Mouse (Mus musculus): Measurements from ENCODE around the gene Defb48.

The Defb48 gene

GRCm38 (mm10) chr14:62984410-62984809 lies at the start of gene Defb48:
Gene Defb48, minus strand, starts transcription at chr14:62984510.
- no peak for DNase-seq

- DNase-seq: no peak
These were observed 36.3 kb upstream of the Defb48 start for GRCm38 (mm10) chr14:63020524-63021156.

DNA sequence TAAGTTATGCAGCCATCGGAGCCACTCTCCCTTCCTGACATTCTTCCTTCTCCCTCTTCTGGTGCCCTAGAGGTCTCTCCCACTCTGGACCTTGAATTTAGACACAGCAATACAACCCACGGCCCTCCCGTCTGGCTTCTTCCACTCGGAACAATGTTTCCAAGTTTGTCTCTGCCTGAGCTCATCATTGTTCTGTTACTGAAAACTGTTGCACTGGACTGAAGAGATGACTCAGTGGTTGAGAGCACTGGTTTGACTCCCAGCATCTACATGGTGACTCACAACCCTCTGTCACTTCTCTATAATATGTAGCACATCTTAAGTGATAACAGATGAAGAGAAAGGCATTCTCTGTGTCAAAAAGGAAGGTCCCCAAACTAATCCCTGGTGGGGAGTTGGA lies 30.4 kb upstream of the Defb48 start:
- DNase-seq: no peak

DNA sequence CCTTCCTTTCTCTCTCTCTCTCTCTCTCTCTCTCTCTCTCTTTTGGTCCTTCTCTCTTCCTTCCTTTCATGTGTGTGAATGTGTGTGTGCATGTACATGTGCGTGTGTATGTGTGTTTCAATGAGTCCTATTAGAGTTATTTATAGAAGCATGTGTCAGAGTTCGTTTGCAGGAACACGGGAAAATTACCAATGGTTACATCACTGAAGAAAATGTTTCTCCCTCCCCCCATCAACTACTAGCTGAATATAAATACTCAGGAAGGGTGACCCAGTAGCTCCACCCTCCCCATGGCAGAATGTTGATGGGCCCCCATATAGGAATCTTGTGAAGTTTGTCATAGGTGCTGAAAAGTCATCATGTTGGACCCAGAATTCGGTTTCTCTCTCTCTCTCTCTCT lies 28.8 kb upstream of the Defb48 start:
- DNase-seq: no peak

DNA sequence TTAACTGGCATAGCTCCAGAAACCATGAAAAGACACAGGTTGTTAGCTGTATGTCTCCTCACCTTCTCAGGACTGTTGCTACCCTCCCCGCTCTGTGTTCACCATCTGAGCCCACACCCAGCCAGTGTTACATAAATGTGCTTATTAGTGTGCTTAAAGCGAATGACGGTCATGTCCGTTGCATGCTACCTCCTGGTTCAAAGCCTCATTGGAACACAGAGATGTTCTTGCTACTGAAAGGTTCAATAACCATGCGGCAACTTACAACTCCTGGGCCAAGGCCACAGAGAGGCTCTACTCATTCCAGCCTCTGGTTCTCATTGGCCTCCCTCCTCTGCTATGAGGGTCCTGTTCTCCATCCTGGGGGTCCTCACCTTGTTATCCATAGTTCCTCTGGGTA lies 27.2 kb upstream of the Defb48 start, which contains the start of gene Defb43:
Gene Defb43, plus strand, starts transcription at position 301 of the 400 bp plus-strand sequence.
- DNase-seq: no peak

DNA sequence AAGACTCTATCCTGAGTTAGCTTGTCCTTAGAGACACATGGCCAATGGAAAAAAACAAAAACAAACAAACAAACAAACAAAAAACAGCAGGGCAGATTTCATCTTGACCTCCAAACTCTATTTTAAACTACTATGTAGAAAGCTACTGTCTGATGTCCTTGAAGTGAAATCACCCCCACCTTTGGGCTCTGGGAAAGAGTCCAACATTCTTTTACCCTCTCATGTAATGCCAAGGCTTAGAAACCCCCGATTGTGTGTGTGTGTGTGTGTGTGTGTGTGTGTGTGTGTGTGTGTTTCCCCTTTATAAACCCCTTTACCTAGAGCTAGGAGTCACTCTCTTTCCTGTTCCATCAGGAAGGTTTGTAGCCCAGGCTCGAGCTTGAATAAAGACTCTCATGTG lies 18.3 kb upstream of the Defb48 start:
- DNase-seq: no peak

DNA sequence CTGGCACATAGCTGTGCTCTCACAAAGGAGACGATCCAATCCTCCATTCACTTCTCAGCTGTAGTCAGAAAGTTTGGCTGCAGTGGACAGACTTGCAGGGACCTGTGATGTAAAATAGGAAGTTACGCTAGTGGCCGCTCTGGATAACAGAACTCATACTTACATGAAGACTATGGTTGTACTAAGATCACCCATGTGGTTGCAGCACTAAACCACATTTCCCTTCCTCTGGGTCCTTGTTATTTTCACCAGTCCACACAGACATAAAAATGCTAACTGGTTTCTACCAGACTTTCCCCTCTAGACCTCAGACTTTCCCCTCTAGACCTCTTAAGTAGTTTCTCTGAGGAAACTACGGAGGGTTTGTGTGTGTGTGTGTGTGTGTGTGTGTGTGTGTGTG lies 14.7 kb upstream of the Defb48 start:
- no peak for DNase-seq

DNA sequence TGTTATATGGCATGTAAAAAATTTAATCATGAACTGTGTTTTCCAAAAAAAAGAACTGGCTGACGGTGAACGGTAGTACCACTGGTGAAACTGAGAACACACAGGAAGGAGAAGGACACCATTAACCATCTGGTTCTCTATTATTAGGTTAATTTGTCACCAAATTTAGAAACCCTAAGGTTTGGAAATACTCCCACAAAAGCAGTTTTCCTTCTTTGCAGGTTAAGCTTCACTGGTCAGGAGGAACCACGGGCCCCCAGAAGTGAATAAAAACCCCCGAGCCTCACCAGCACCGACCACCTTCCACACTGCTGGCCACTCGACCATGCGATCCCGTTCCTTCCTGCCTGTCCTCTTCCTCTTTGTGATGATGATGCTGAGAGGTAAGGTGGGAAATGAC lies 13.5 kb upstream of the Defb48 start, which contains the start of gene Defb47:
Gene Defb47, plus strand, starts transcription at position 301 of the 400 bp plus-strand sequence.
- DNase-seq: no peak

- no peak for DNase-seq
These were observed 7.7 kb upstream of the Defb48 start for GRCm38 (mm10) chr14:62991849-62992510.

DNA sequence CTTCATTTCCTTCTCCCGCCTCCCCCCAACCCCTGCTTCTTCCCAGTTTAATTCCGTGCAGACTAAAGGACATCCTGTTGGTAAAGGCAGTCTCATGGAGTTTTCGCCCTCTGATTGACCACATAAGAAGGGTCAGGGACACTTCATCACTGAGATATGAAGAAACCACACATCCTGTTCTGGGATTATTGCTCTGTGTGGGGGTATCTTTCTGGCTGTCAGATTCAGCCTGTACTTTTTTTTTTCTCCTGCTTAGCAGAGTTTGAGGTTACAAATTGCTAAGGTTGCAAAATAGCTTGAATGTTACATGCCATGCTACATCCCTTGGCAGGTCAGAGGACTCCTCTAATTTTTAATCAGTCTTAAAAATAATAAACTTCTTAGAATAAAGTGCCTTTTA lies 7.0 kb upstream of the Defb48 start:
- no peak for DNase-seq

GRCm38 (mm10) chr14:62979815-62980214 lies 4.5 kb downstream of the Defb48 start:
- DNase-seq: no peak

GRCm38 (mm10) chr14:62975046-62975445 lies 9.3 kb downstream of the Defb48 start:
- DNase-seq: peak; percentile 64 to 66

GRCm38 (mm10) chr14:62965811-62966520 lies 18.3 kb downstream of the Defb48 start:
- no peak for DNase-seq

DNA sequence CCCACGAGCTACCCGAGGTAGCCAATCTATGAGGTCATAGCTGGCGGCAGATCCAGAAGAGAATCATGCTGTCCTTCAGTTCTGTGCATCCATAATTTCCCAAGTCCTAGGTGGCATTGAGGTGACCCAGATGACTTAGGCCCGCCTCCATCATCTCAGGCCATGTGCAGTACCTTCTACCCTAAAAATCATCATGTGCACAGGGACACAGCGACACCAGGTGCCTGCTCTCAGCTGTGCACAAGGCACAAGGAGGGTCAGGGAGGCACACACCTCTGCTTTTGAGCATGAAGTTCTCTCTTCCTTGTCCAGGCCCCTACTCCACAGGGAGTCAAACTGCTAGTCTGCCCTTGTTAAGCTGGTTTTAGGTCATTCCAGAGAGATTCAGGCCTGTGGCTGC lies 19.0 kb downstream of the Defb48 start:
- DNase-seq: no peak

GRCm38 (mm10) chr14:62963632-62964031 lies 20.7 kb downstream of the Defb48 start:
- no peak for DNase-seq

DNA sequence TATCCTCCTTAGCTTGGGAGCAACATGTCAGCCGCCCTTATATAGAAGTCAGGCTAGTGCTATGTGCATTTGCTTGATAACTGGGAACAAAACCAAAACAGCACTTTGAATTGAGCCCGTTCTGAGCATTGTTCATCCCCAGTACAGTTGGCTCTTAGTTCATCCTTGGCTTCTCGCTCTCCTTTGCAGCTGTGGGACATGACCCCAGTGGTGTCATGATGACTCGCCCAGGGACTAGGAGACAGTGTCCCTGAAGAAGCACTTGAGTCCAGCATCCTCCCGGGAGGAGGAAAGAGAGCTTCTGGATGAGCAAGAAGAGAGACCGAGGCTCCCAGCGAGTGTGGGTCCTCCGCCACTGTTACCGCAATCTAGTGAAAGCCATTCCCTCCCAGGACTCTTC lies 28.2 kb downstream of the Defb48 start:
- no peak for DNase-seq

GRCm38 (mm10) chr14:62946794-62947193 lies 37.5 kb downstream of the Defb48 start:
- no peak for DNase-seq

GRCm38 (mm10) chr14:62940383-62941074 lies 43.8 kb downstream of the Defb48 start:
- peak; percentile 46 to 62 for DNase-seq

DNA sequence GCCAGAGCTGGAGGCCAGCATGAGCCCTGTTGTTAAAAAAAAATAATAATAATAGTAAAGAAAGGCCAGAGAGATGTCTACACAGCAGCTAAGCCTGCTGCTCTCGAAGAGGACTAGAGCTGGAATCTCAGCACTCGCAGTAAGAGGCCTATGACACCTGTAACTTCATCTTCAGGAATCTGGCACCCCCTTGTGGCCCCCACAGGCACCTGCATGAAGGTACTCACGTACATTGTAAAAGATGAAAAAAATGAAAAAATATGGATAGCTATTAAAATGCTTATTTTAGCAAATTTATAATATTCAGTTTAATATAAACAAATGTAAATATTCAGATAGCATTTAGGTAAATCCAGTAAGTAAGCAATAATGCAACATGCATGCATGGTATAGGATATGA lies 44.9 kb downstream of the Defb48 start:
- peak; percentile 38 to 44 for DNase-seq

- no peak for DNase-seq
These were observed 46.6 kb downstream of the Defb48 start for GRCm38 (mm10) chr14:62937675-62938074.

GRCm38 (mm10) chr14:62936631-62937380 lies 47.5 kb downstream of the Defb48 start:
- DNase-seq: no peak

- no peak for DNase-seq
These were observed 48.9 kb downstream of the Defb48 start for GRCm38 (mm10) chr14:62935361-62935760.

All from B cell, adult 2 months (primary cell).